Mouse (Mus musculus) myocyte (in vitro differentiated cells): ENCODE measurements at regions not wholly inside any gene's neighbourhood (a gene's known extent, or its start where the extent isn't known, plus 50 kb on each side); places are given as distances from the start of the nearest gene placed in this dataset.

Experiments used
- CEBPB ChIP-seq: IDR thresholded peaks from 2 replicates; pipeline ENCODE4 v1.6.1; 2011; ENCODE audit warnings: mild to moderate bottlenecking, moderate library complexity; ENCODE audit not compliant: poor library complexity, insufficient read depth, severe bottlenecking
- E2F4 ChIP-seq: IDR thresholded peaks from one replicate; pipeline ENCODE4 v1.6.1; 2011; ENCODE audit warnings: mild to moderate bottlenecking, control low read depth, moderate library complexity; ENCODE audit not compliant: insufficient read depth
- MAX ChIP-seq: IDR thresholded peaks from one replicate; pipeline ENCODE4 v1.6.1; 2011; ENCODE audit warnings: low read depth, mild to moderate bottlenecking, control low read depth
- MYOG ChIP-seq, 3 experiments: IDR thresholded peaks; one replicate each; pipeline ENCODE4 v1.6.1; 2011; ENCODE audit warnings: control low read depth in 2 of 3, low read depth in 2 of 3, mild to moderate bottlenecking in 2 of 3; ENCODE audit not compliant: insufficient read length in 2 of 3, control insufficient read depth in 1 of 3, insufficient read depth in 1 of 3
- POLR2A ChIP-seq: IDR thresholded peaks from one replicate; pipeline ENCODE4 v1.6.1; 2011; ENCODE audit warnings: low read depth, mild to moderate bottlenecking, control low read depth, moderate library complexity; ENCODE audit not compliant: insufficient read length
- POLR2AphosphoS2 ChIP-seq: IDR thresholded peaks from one replicate; pipeline ENCODE4 v1.6.1; 2011; ENCODE audit warnings: low read depth, control low read depth; ENCODE audit not compliant: insufficient read length
- REST ChIP-seq: IDR thresholded peaks from one replicate; pipeline ENCODE4 v1.6.1; 2011; ENCODE audit warnings: mild to moderate bottlenecking, control low read depth, moderate library complexity; ENCODE audit not compliant: insufficient read depth, insufficient read length
- SRF ChIP-seq: IDR thresholded peaks from one replicate; pipeline ENCODE4 v1.6.1; 2011; ENCODE audit warnings: low read depth; ENCODE audit not compliant: control insufficient read depth, insufficient read length
- TCF12 ChIP-seq: IDR thresholded peaks from one replicate; pipeline ENCODE4 v1.6.1; 2011; ENCODE audit warnings: mild to moderate bottlenecking, control low read depth; ENCODE audit not compliant: poor library complexity, insufficient read depth, severe bottlenecking
- TCF3 ChIP-seq: IDR thresholded peaks from one replicate; pipeline ENCODE4 v1.6.1; 2011; ENCODE audit warnings: low read depth, control low read depth; ENCODE audit not compliant: insufficient read length
- USF1 ChIP-seq: IDR thresholded peaks from one replicate; pipeline ENCODE4 v1.6.1; 2011; ENCODE audit warnings: low read depth, mild to moderate bottlenecking, control low read depth, moderate library complexity

- TF ChIP-seq POLR2A, result no peak
- no peak for TF ChIP-seq USF1
- no peak for TF ChIP-seq MAX
- TF ChIP-seq TCF12, result no peak
- no peak for TF ChIP-seq SRF
- TF ChIP-seq POLR2AphosphoS2, result no peak
- TF ChIP-seq E2F4, result no peak
- no peak for TF ChIP-seq MYOG (IDR thresholded peaks at IDR 0.05; ENCODE audit: control insufficient read depth in 1 of 3, insufficient read depth in 1 of 3, insufficient read length in 2 of 3, low read depth in 2 of 3)
- TF ChIP-seq TCF3, result no peak
- no peak for TF ChIP-seq REST
- TF ChIP-seq CEBPB, result no peak
These were observed 58.0 kb upstream of the Pkn2 start for GRCm38 (mm10) chr3:142939773-142940172.
